Mouse (Mus musculus) left cerebral cortex, postnatal 25 days (tissue): ENCODE measurements around the gene Aplp2. TPM values are rescaled to one million over a fixed set of nuclear protein-coding genes. Genes with fewer than 3 reads are reported as not detected.

Experiments
- DNase-seq, 2 experiments: peaks; one replicate each; pipeline ENCODE4 v3.0.0; 2022; ENCODE audit warnings: low spot score in 2 of 2, mixed read lengths in 1 of 2
- intact Hi-C: fragments of 180-260 bp; cut with DNase I; formaldehyde crosslinking; loops from one replicate; pipeline ENCODE4 v1.15.1; 2025
- total RNA-seq, 2 experiments: library from RNA; stranded (reverse); gene quantifications; 2 replicates each; pipeline ENCODE4 v1.2.3; 2021

The Aplp2 gene
- 100 to 1,000 TPM; 542 to 572 TPM for total RNA-seq

- DNase-seq, result peak; percentile 96 to 99
- intact Hi-C loops, result loop anchor here (1.0 kb wide), 1 partner anchor 68 kb away; the partner anchor contains the start of gene Prdm10
These were observed at the start of gene Aplp2 for GRCm38 (mm10) chr9:31211690-31212499. TSS of gene Aplp2 (minus strand) at chr9:31211815.

- DNase-seq, result no peak
These were observed 48.6 kb upstream of the Aplp2 start for GRCm38 (mm10) chr9:31260219-31260618.

GRCm38 (mm10) chr9:31258237-31258636 lies 46.6 kb upstream of the Aplp2 start:
- DNase-seq, result no peak
- intact Hi-C loops, result no loop called here

More at GRCm38 (mm10) chr9:31260219-31260618, 48.6 kb upstream of the Aplp2 start:
- intact Hi-C loops, result no loop called here

GRCm38 (mm10) chr9:31255953-31256352 lies 44.3 kb upstream of the Aplp2 start:
- intact Hi-C loops, result no loop called here
- DNase-seq, result no peak

GRCm38 (mm10) chr9:31254697-31255004 lies 43.0 kb upstream of the Aplp2 start:
- intact Hi-C loops, result no loop called here
- DNase-seq, result no peak

- intact Hi-C loops, result no loop called here
- DNase-seq, result no peak
These were observed 42.5 kb upstream of the Aplp2 start for GRCm38 (mm10) chr9:31253866-31254696.

GRCm38 (mm10) chr9:31253311-31253734 lies 41.7 kb upstream of the Aplp2 start:
- no peak for DNase-seq
- intact Hi-C loops, result no loop called here

GRCm38 (mm10) chr9:31252182-31252799 lies 40.7 kb upstream of the Aplp2 start:
- no peak for DNase-seq
- intact Hi-C loops, result no loop called here

- intact Hi-C loops, result no loop called here
- no peak for DNase-seq
These were observed 36.0 kb upstream of the Aplp2 start for GRCm38 (mm10) chr9:31247447-31248220.

- DNase-seq, result no peak
- intact Hi-C loops, result no loop called here
These were observed 34.8 kb upstream of the Aplp2 start for GRCm38 (mm10) chr9:31246421-31246820.

- DNase-seq, result peak in 1 of 2 experiments; percentile 56
- intact Hi-C loops, result loop anchor here (2.0 kb wide), 1 partner anchor 68 kb away; no protein-coding TSS in a partner anchor
These were observed 33.4 kb upstream of the Aplp2 start for GRCm38 (mm10) chr9:31245006-31245405.

- intact Hi-C loops, result loop anchor here (2.0 kb wide), 1 partner anchor 67 kb away; no protein-coding TSS in a partner anchor
- no peak for DNase-seq
These were observed 32.3 kb upstream of the Aplp2 start for GRCm38 (mm10) chr9:31243939-31244333.

- DNase-seq, result no peak
- intact Hi-C loops, result no loop called here
These were observed 31.8 kb upstream of the Aplp2 start for GRCm38 (mm10) chr9:31243306-31243938.

GRCm38 (mm10) chr9:31241208-31241699 lies 29.6 kb upstream of the Aplp2 start:
- intact Hi-C loops, result no loop called here
- DNase-seq, result no peak

GRCm38 (mm10) chr9:31240522-31241207 lies 29.1 kb upstream of the Aplp2 start:
- intact Hi-C loops, result no loop called here
- no peak for DNase-seq

GRCm38 (mm10) chr9:31239551-31239950 lies 27.9 kb upstream of the Aplp2 start:
- intact Hi-C loops, result no loop called here
- no peak for DNase-seq

GRCm38 (mm10) chr9:31238526-31238925 lies 26.9 kb upstream of the Aplp2 start:
- intact Hi-C loops, result no loop called here
- DNase-seq, result no peak

GRCm38 (mm10) chr9:31236079-31236478 lies 24.5 kb upstream of the Aplp2 start:
- intact Hi-C loops, result no loop called here

More at GRCm38 (mm10) chr9:31236079-31236478, 24.5 kb upstream of the Aplp2 start:
- DNase-seq, result no peak
